Mouse (Mus musculus): Measurements from ENCODE around the gene Dcpp1.

The Dcpp1 gene

GRCm38 (mm10) chr17:23931157-23931556 is 50.5 kb downstream of the Dcpp1 start:
- no peak for DNase-seq
